Mouse (Mus musculus) heart, adult 9 months (tissue): Measurements from ENCODE around the gene Snrpd3.
"Not testable (repeated sequence)": the region's sequence is repeated elsewhere in the genome, so short reads cannot be mapped to it uniquely, and the experiment has no call there.

Experiments
- DNase-seq, 2 experiments: peaks; one replicate each; pipeline ENCODE4 v3.0.0; 2022; ENCODE audit warnings: low spot score in 2 of 2

Snrpd3 gene

GRCm38 (mm10) chr10:75517073-75517757 lies at the start of gene Snrpd3:
TSS of gene Snrpd3 (plus strand) at chr10:75517551.
- DNase-seq: peak; percentile 93 to 95

DNA sequence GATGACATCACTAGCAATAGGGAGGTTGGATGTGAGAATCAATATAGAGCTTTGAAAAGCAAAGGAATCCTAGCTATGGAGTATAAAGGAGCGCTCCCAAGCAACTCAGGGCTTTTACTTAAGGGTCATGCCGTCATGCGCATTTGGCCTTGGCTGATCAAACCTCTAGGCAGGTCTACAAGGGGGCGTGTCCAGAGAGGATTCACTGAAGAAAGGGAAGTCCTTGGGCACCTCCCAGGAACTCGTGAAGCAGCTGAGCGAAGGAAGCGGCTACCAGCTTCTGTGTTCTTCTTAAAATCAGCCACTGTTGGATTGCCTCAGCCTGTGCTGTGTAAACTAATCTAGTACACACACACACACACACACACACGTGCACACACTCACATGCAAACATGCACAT lies 43.9 kb upstream of the Snrpd3 start:
- DNase-seq: no peak

DNA sequence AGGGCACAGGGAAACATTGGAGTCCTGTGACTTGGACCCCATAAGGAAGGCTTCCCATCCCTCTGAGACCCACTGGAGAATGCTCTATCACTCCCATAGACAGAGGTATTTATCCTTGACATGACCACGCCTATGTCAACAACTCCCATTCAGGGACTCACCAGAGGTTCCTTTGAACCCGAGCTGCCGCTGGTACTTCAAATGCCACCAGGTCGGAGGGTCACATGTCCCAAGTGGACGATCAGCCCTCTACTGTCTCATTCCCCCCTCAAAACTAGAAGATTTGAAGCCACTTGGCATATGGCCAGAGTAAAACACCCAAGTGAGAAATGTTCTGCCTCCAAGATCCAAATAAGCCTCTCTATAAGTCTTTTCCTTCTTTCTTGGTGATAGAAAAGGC lies 42.8 kb upstream of the Snrpd3 start:
- DNase-seq: no peak

- DNase-seq: not testable (repeated sequence)
These were observed 42.1 kb upstream of the Snrpd3 start for GRCm38 (mm10) chr10:75475139-75475850.

GRCm38 (mm10) chr10:75477034-75477433 lies 40.3 kb upstream of the Snrpd3 start:
- peak; percentile 51 to 54 for DNase-seq

GRCm38 (mm10) chr10:75479955-75480354 lies 37.4 kb upstream of the Snrpd3 start:
- no peak for DNase-seq

DNA sequence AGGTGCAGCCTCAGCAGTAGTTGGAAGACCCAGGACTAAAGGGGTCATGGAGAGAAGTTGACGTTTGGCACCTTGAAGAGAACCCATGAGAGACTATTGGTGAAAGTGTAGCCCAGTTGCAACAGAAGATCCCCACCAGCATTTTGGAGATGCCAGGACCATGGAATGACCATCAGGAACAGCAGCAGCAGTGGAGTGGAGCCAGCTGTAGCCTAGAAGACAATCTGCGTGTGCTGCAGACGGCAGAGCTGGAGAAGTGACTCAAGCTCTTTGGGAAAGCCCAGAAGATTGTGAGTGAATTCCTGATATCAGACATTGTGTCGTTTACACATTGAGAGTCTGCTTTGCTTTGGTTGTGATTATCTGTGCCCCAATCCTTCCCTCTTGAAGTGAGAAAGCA lies 35.6 kb upstream of the Snrpd3 start:
- no peak for DNase-seq

- DNase-seq: no peak
These were observed 35.1 kb upstream of the Snrpd3 start for GRCm38 (mm10) chr10:75482271-75482670.

- no peak for DNase-seq
These were observed 34.4 kb upstream of the Snrpd3 start for GRCm38 (mm10) chr10:75482919-75483483.

DNA sequence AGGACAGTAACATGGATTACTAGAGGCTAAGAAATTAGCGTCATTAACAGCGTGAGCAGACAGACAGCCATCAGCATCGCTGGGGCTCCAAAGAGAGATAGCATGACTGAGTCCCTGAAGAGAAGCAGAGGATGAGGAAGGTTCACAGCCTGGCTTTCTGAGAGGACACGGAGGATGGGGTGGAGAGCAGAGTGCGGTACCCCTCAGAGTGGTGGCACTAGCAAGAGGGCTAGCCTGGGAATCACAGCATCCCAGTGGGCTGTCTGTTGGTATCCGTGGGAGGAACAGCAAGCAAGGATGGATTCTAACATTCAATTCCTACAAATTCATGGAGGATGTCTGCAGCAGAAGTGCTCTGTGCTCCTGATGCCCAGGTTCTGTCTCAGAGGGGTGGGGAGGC lies 33.3 kb upstream of the Snrpd3 start:
- DNase-seq: no peak

- no peak for DNase-seq
These were observed 32.6 kb upstream of the Snrpd3 start for GRCm38 (mm10) chr10:75484767-75485166.

GRCm38 (mm10) chr10:75486086-75486979 lies 31.0 kb upstream of the Snrpd3 start:
- peak; percentile 44 to 79 for DNase-seq

- no peak for DNase-seq
These were observed 30.2 kb upstream of the Snrpd3 start for GRCm38 (mm10) chr10:75487131-75487530.

- DNase-seq: no peak
These were observed 27.8 kb upstream of the Snrpd3 start for GRCm38 (mm10) chr10:75489522-75489921.

DNA sequence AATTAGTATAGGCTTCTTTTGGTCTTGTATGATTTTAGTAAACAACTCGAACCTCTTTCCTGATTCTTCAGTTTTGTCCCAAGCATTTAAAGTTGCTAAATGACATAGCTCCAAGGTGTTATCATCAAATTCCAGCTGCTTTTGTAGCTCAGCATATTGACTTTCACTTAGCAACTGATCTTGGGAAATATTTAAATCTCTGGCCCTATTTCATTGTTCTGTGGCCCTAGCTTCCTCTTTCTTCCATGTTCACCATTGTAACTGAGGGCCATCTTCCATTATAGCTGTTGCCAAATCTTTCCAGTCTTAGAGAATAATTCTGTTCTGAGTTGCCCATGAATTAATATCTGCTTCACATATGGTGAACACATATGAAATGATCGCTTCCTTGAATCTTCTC lies 26.6 kb upstream of the Snrpd3 start:
- no peak for DNase-seq

- no peak for DNase-seq
These were observed 26.0 kb upstream of the Snrpd3 start for GRCm38 (mm10) chr10:75491234-75491935.

GRCm38 (mm10) chr10:75491936-75492262 lies 25.5 kb upstream of the Snrpd3 start:
- no peak for DNase-seq

- peak; percentile 62 to 67 for DNase-seq
These were observed 22.0 kb upstream of the Snrpd3 start for GRCm38 (mm10) chr10:75495304-75495703.

- no peak for DNase-seq
These were observed 21.4 kb upstream of the Snrpd3 start for GRCm38 (mm10) chr10:75495921-75496320.

GRCm38 (mm10) chr10:75499214-75499613 lies 18.1 kb upstream of the Snrpd3 start:
- not testable (repeated sequence) for DNase-seq

- DNase-seq: no peak
These were observed 17.6 kb upstream of the Snrpd3 start for GRCm38 (mm10) chr10:75499791-75500190.
